ENCODE assay signal across 19 mouse cellular contexts in the genomic region with DNA sequence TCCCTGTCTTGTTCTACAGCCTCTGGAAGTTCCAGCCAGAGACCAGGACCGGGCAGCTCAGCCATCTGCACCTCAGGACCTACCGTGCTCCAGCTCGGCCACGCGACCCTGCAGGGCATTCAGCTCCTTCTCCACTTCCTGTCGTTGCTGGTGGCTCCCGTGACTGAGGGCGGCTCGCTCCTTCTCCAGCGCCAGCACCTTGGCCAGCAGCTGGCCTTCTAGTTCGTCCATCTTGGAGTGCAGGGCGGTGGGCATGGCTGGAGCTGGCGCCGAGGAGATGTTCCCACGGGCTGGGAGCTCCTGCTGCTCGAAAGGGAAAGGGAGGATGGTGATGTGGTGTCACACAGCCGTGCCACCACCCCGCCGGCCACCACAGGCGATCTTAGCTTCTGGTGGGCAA. TPM values are rescaled to one million over a fixed set of nuclear protein-coding genes. Genes with fewer than 3 reads are reported as not detected.
A peak's percentile ranks its signal among the peaks of the same experiment; 100 is the strongest.
DNase-seq lines count a peak whose midpoint lies in the region; ATAC-seq and TF ChIP-seq lines count a peak whose summit lies in the region.
"Had no signal": no experiment of that assay in that cellular context is flagged by ENCODE, and none has a peak within 500 bp of the region (broad histone marks: within the 10 kb centered on the region; RNA-seq: fewer than 3 reads in every experiment).

No protein-coding gene starts in this region.

- WGBS in cerebellum, adult 2 months = 23% methylated on average over 20 of the region's 20 CpGs
- 24% methylated on average over 20 of the region's 20 CpGs for WGBS in kidney, adult 2 months
- 37% methylated on average over 20 of the region's 20 CpGs for WGBS in neural tube, embryonic 12.5 days

- peaks cover 81% of the 10 kb centered on the region for H3K4me1 ChIP-seq in cerebellum, adult 2 months (ENCODE audit: control insufficient read depth, insufficient read depth, low read length)
- H3K4me1 ChIP-seq in kidney, adult 2 months (ENCODE audit: control insufficient read depth, insufficient read depth, low read length) = no peaks in the 10 kb centered on the region
- 0 out of 2 replicates have a peak, but pooled peaks cover 3% of the 10 kb centered on the region for H3K4me1 ChIP-seq in neural tube, embryonic 12.5 days
- H3K4me1 ChIP-seq: limb, embryonic 12.5 days had no signal

- ATAC-seq in neural tube, embryonic 12.5 days (ENCODE audit: low FRiP score, low read depth) = no peak
- 0 out of 2 replicates have a peak, but pooled peaks have one; percentile 40 for ATAC-seq in megakaryocyte progenitor cell, adult 5-6 weeks (replicated peaks; ENCODE audit: poor library complexity)
- ATAC-seq in frontal cortex, adult (ENCODE audit: low TSS enrichment) = no peak

- no peak for TF ChIP-seq CTCF in cerebellum, adult 2 months (IDR thresholded peaks at IDR 0.05; ENCODE audit: borderline replicate concordance, insufficient read depth, low read depth, low read length)
- no peak for TF ChIP-seq CTCF in kidney, adult 2 months (conservative IDR thresholded peaks at IDR 0.05; ENCODE audit: insufficient read depth, insufficient read length, low read depth, low read length)

- no peak overlapping the region for H3K4me3 ChIP-seq in cerebellum, adult 2 months (replicated peaks; ENCODE audit: insufficient read depth, low read depth, low read length)
- no peak overlapping the region for H3K4me3 ChIP-seq in kidney, adult 2 months (ENCODE audit: insufficient read depth, low read depth, low read length)
- no peak overlapping the region for H3K4me3 ChIP-seq in neural tube, embryonic 12.5 days
- H3K4me3 ChIP-seq: forebrain, embryonic 12.5 days; hindbrain, embryonic 15.5 days; limb, embryonic 12.5 days; midbrain, embryonic 12.5 days had no signal

- no peaks in the 10 kb centered on the region for H3K9me3 ChIP-seq in neural tube, embryonic 12.5 days
- H3K9me3 ChIP-seq: forebrain, embryonic 12.5 days; hindbrain, embryonic 15.5 days; limb, embryonic 12.5 days; midbrain, embryonic 12.5 days had no signal

- H3K9ac ChIP-seq in neural tube, embryonic 12.5 days = 0 out of 2 replicates have a peak overlapping the region, but pooled peaks have one; percentile 17
- H3K9ac ChIP-seq: forebrain, embryonic 12.5 days; hindbrain, embryonic 15.5 days; limb, embryonic 12.5 days; liver, embryonic 14.5 days; midbrain, embryonic 12.5 days had no signal

- 0 out of 2 replicates have a peak overlapping the region, but pooled peaks have one; percentile 2 for H3K27ac ChIP-seq in cerebellum, adult 2 months (ENCODE audit: insufficient read depth, low read length)
- H3K27ac ChIP-seq in kidney, adult 2 months (ENCODE audit: insufficient read depth, low read depth, low read length) = no peak overlapping the region
- no peak overlapping the region for H3K27ac ChIP-seq in neural tube, embryonic 12.5 days
- H3K27ac ChIP-seq: forebrain, embryonic 12.5 days; hindbrain, embryonic 15.5 days; limb, embryonic 12.5 days; liver, embryonic 14.5 days; midbrain, embryonic 12.5 days had no signal

- H3K4me2 ChIP-seq in neural tube, embryonic 12.5 days (replicated peaks) = no peak overlapping the region
- H3K4me2 ChIP-seq: forebrain, embryonic 12.5 days; hindbrain, embryonic 15.5 days; limb, embryonic 12.5 days; midbrain, embryonic 12.5 days had no signal

- peak in 1 of 2 experiments; percentile 34 for DNase-seq in cerebellum, adult 2 months
- no peak for DNase-seq in cerebellum, postnatal 14 days
- peak; percentile 45 for DNase-seq in kidney, postnatal 10 days
- DNase-seq in kidney, adult 2 months = no peak
- no peak for DNase-seq in neural tube, embryonic 10.5 days (ENCODE audit: extremely low spot score, low spot score)
- DNase-seq: adrenal gland, postnatal 36 days; gastrocnemius, postnatal 14 days; kidney, adult 18-20 months; lung, postnatal 36 days; thymus, adult 2 months had no signal

- H3K27me3 ChIP-seq in cerebellum, adult 2 months (ENCODE audit: control insufficient read depth, insufficient read depth, low read length) = no peaks in the 10 kb centered on the region
- no peaks in the 10 kb centered on the region for H3K27me3 ChIP-seq in kidney, adult 2 months (replicated peaks; ENCODE audit: control insufficient read depth, insufficient read depth, low read length)
- peaks cover 23% of the 10 kb centered on the region for H3K27me3 ChIP-seq in neural tube, embryonic 12.5 days (replicated peaks)

- no peak for TF ChIP-seq POLR2A in cerebellum, adult 2 months (IDR thresholded peaks at IDR 0.05; ENCODE audit: borderline replicate concordance, insufficient read depth, low read length)
- no peak for TF ChIP-seq POLR2A in kidney, adult 2 months (IDR thresholded peaks at IDR 0.05; ENCODE audit: low read depth, low read length)

- no peaks in the 10 kb centered on the region for H3K36me3 ChIP-seq in kidney, adult 2 months (ENCODE audit: control insufficient read depth, insufficient read depth, low read length)
- H3K36me3 ChIP-seq in neural tube, embryonic 12.5 days = no peaks in the 10 kb centered on the region
- H3K36me3 ChIP-seq: forebrain, embryonic 12.5 days; limb, embryonic 12.5 days; midbrain, embryonic 12.5 days had no signal

RNA-seq across cellular contexts. Expression of gene Nptxr, which starts 10.4 kb away (rescaled TPM):
- polyA plus RNA-seq in cerebellum, adult 2 months (2012; rRNA removed) = 88.0 and 100 TPM in 2 replicates
- 2.0 and 2.1 TPM in 2 replicates for polyA plus RNA-seq in kidney, adult 2 months (2012; rRNA removed)
- 13.2 and 13.6 TPM in 2 replicates for polyA plus RNA-seq in neural tube, embryonic 12.5 days (2016; fragmentation: Nextera tagmentation; extraction: Ambion mirVana)
- total RNA-seq in megakaryocyte progenitor cell, adult 5-6 weeks (2015) = 0.15 and 0.20 TPM in 2 replicates
- 0.14 and 0.17 TPM in 2 replicates for total RNA-seq in megakaryocyte progenitor cell, adult 5-6 weeks (2017)

RNA-seq across cellular contexts. Expression of gene Dnal4, which starts 16.5 kb away (rescaled TPM):
- polyA plus RNA-seq in cerebellum, adult 2 months (2012; rRNA removed) = 55.1 and 56.7 TPM in 2 replicates
- 54.3 and 57.8 TPM in 2 replicates for polyA plus RNA-seq in kidney, adult 2 months (2012; rRNA removed)
- 73.1 and 79.2 TPM in 2 replicates for polyA plus RNA-seq in neural tube, embryonic 12.5 days (2016; fragmentation: Nextera tagmentation; extraction: Ambion mirVana)
- 15.9 and 16.2 TPM in 2 replicates for total RNA-seq in megakaryocyte progenitor cell, adult 5-6 weeks (2015)
- 12.2 and 12.5 TPM in 2 replicates for total RNA-seq in megakaryocyte progenitor cell, adult 5-6 weeks (2017)

RNA-seq across cellular contexts. Expression of gene Npcd, which starts 39.9 kb away (rescaled TPM):
- 1.7 and 4.1 TPM in 2 replicates for polyA plus RNA-seq in cerebellum, adult 2 months (2012; rRNA removed)
- 0.62 TPM in 1 of 2 replicates, not detected in the other for polyA plus RNA-seq in kidney, adult 2 months (2012; rRNA removed)
- polyA plus RNA-seq in neural tube, embryonic 12.5 days (2016; fragmentation: Nextera tagmentation; extraction: Ambion mirVana) = 0.31 and 1.0 TPM in 2 replicates
- 0.51 TPM in 1 of 2 replicates, not detected in the other for total RNA-seq in megakaryocyte progenitor cell, adult 5-6 weeks (2015)
- total RNA-seq in megakaryocyte progenitor cell, adult 5-6 weeks (2017) = 0.34 TPM in 1 of 2 replicates, not detected in the other
- polyA plus RNA-seq: heart, postnatal 0 days; limb, embryonic 12.5 days had no signal

RNA-seq across cellular contexts. Expression of gene Cbx6, which starts 40.3 kb away (rescaled TPM):
- polyA plus RNA-seq in cerebellum, adult 2 months (2012; rRNA removed) = 183 TPM in 2 replicates
- 49.5 and 62.1 TPM in 2 replicates for polyA plus RNA-seq in kidney, adult 2 months (2012; rRNA removed)
- polyA plus RNA-seq in neural tube, embryonic 12.5 days (2016; fragmentation: Nextera tagmentation; extraction: Ambion mirVana) = 32.8 and 36.6 TPM in 2 replicates
- 5.9 and 6.1 TPM in 2 replicates for total RNA-seq in megakaryocyte progenitor cell, adult 5-6 weeks (2015)
- 7.5 and 11.5 TPM in 2 replicates for total RNA-seq in megakaryocyte progenitor cell, adult 5-6 weeks (2017)

RNA-seq across cellular contexts. Expression of gene Sun2, which starts 51.8 kb away (rescaled TPM):
- polyA plus RNA-seq in cerebellum, adult 2 months (2012; rRNA removed) = 42.7 and 45.2 TPM in 2 replicates
- 31.5 and 31.9 TPM in 2 replicates for polyA plus RNA-seq in kidney, adult 2 months (2012; rRNA removed)
- 8.0 and 9.5 TPM in 2 replicates for polyA plus RNA-seq in neural tube, embryonic 12.5 days (2016; fragmentation: Nextera tagmentation; extraction: Ambion mirVana)
- 83.4 and 84.0 TPM in 2 replicates for total RNA-seq in megakaryocyte progenitor cell, adult 5-6 weeks (2015)
- total RNA-seq in megakaryocyte progenitor cell, adult 5-6 weeks (2017) = 225 and 233 TPM in 2 replicates
